Mouse (Mus musculus): Measurements from ENCODE around the gene Ccdc32. TPM values are rescaled to one million over a fixed set of nuclear protein-coding genes. Genes with fewer than 3 reads are reported as not detected.

The Ccdc32 gene
- polyA plus RNA-seq, 1 experiment from 2014 or later = 19.2 TPM

DNA sequence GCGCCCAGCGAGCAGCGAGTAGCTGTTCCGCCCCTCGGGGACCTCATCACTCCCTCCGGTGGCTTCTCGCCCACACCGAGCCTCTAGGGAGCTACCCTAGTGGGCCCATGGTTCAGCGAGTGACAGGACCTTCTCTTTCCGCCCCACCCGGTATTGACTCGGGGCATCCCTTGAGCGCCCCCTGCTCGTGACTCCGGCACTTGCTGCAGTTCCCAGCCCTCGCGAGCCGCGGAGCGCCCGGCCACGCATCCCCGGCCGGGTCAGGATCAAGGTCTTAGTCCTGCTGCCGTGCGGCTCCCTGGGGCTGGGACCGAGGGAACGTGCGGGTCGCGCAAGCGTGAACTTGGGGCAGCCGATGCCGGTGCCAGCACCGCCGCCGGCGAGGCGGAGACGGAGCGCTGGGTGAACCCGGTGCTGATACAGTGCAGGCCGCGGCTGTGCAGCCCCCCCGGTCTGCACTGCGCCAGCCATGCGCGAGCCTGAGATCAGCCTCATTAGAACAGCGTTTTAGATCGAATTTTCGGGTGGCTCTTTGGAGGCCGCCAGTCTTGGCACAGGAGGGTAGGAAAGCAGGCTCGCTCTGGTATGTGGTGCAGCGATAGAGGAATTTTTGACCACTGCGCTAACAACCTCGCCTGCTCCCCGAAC is 52.8 kb downstream of the Ccdc32 start:
- H3K36me3 ChIP-seq = no peaks in the 10 kb centered on the region
- H3K4me3 ChIP-seq = peak overlapping the region; percentile 61
- peak; percentile 84 for ATAC-seq
- H3K4me2 ChIP-seq = peak overlapping the region; percentile 85
- H3K4me1 ChIP-seq = peaks cover 37% of the 10 kb centered on the region
- no peaks in the 10 kb centered on the region for H3K9me3 ChIP-seq (replicated peaks)
- WGBS (ENCODE audit: insufficient replicate concordance) = 2% methylated on average over 57 of the region's 57 CpGs
- peaks cover 74% of the 10 kb centered on the region for H3K27me3 ChIP-seq (replicated peaks)
- H3K9ac ChIP-seq = peak overlapping the region; percentile 65
- no peak overlapping the region for H3K27ac ChIP-seq

DNA sequence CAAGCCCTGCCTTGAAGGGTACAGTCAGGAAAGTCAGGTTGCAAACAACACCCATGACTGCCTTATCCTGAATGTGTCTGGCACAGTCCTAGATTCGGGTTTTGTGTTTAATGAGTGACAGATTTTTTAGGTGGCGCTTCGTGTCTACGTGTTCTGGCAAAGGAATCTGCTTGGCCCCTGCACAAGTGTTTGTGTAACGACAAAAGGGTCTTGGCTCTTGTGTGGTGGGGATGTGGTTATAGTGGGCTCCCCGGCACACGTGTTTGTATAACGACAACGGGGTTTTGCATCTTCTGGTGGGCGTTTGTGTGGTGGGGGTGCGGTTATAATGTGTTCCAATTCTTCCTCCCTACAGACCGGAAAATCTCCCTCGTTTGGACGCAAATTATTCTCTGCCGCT is 53.3 kb downstream of the Ccdc32 start:
- Histone ChIP-seq H3K4me2 (peak overlapping the region; percentile 85), H3K4me3 (peak overlapping the region; percentile 61), H3K36me3 (no peaks in the 10 kb centered on the region), H3K9ac (peak overlapping the region; percentile 65), H3K27me3 (replicated peaks) (peaks cover 68% of the 10 kb centered on the region), H3K4me1 (peaks cover 37% of the 10 kb centered on the region), H3K9me3 (replicated peaks) (no peaks in the 10 kb centered on the region), H3K27ac (no peak overlapping the region)
- WGBS (ENCODE audit: insufficient replicate concordance) = 6% methylated on average over 15 of the region's 15 CpGs
- no peak for ATAC-seq

DNA sequence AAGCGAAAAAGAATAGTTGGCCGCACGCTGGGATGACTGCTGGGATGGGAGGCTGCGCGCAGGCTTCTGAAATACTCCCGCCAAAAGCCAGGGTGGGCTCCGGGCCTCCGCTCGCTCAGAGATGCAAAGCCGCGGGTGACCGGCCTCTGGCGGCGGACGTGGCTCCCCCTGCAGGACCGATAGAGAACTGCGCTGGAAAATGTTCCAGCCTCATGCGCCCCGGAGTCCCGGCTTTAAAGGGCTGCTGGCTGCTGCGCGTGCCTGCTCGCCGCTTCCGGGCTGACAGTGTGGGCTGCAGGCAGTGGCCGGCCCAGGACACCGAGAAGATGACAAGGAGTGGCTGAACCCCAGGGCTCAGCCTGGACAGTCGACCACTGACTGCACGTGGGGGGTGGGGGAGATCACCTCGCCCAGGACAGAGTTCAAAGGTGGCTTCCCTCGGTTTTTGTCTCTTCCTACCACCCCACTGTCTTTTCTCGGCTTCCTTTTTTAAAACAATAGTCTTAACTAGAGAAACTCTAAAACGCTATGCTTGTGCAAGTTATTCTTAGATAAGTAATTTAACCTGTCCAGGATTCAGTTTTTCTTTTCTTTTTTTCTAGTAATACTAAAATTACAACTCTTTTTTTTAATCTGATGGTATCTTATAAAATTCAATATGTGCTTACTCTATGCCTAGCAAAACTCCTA is 56.4 kb downstream of the Ccdc32 start:
- Histone ChIP-seq H3K9me3 (replicated peaks) (no peaks in the 10 kb centered on the region), H3K9ac (peak overlapping the region; percentile 73), H3K27me3 (replicated peaks) (peaks cover 43% of the 10 kb centered on the region), H3K4me1 (peaks cover 56% of the 10 kb centered on the region), H3K4me2 (peak overlapping the region; percentile 85), H3K27ac (peak overlapping the region; percentile 10; the same call in 1 of the 2 replicates), H3K4me3 (peak overlapping the region; percentile 56), H3K36me3 (no peaks in the 10 kb centered on the region)
- ATAC-seq = peak; percentile 65
- WGBS (ENCODE audit: insufficient replicate concordance) = 1% methylated on average over 33 of the region's 33 CpGs

DNA sequence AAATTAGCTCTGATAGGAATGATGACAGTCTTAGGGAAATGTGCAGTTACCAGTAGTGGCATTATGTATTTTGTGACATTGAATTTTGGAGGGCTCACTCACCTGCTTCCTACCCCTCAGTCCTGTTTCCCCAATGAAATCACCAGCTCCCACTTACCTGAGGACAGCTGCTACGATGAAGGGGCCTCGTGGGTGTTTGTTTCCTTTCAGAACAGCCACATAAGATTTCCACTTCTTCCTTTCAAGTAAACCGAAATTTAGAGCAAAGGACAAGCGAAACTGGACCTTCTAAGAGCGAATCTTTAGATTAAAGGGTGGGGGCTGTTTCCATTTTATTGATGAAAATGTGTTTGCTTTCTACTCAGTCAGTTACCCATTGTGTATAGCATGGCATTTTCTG is 57.1 kb downstream of the Ccdc32 start:
- Histone ChIP-seq H3K27ac (no peak overlapping the region), H3K9ac (peak overlapping the region; percentile 73; the same call in 1 of the 2 replicates), H3K4me1 (peaks cover 60% of the 10 kb centered on the region), H3K4me2 (peak overlapping the region; percentile 85), H3K4me3 (peak overlapping the region; percentile 56; the same call in 1 of the 2 replicates), H3K9me3 (replicated peaks) (no peaks in the 10 kb centered on the region), H3K36me3 (no peaks in the 10 kb centered on the region), H3K27me3 (replicated peaks) (peaks cover 35% of the 10 kb centered on the region)
- no peak for ATAC-seq
- 64% methylated on average over 5 of the region's 5 CpGs for WGBS (ENCODE audit: insufficient replicate concordance)

GRCm38 (mm10) chr2:118969585-118970147 is 59.5 kb downstream of the Ccdc32 start:
- H3K4me3 ChIP-seq = no peak overlapping the region
- WGBS (ENCODE audit: insufficient replicate concordance) = 62% methylated on average over 11 of the region's 11 CpGs
- H3K36me3 ChIP-seq = no peaks in the 10 kb centered on the region
- H3K4me1 ChIP-seq = peaks cover 41% of the 10 kb centered on the region
- H3K27ac ChIP-seq = no peak overlapping the region
- H3K27me3 ChIP-seq (replicated peaks) = peaks cover 11% of the 10 kb centered on the region
- H3K9me3 ChIP-seq (replicated peaks) = no peaks in the 10 kb centered on the region
- peak overlapping the region; percentile 11; the same call in 1 of the 2 replicates for H3K4me2 ChIP-seq
- ATAC-seq = peak; percentile 55; the same call in 1 of the 2 replicates
- no peak overlapping the region for H3K9ac ChIP-seq

Other genes with a start within 250 kb of the Ccdc32 start
- 0.35 and 0.37 TPM in 2 replicates for gene Disp2, start 249.7 kb downstream of the Ccdc32 start, polyA plus RNA-seq (2016; fragmentation: Nextera tagmentation; extraction: Ambion mirVana)
- gene Knstrn, start 215.4 kb downstream of the Ccdc32 start, polyA plus RNA-seq (2016; fragmentation: Nextera tagmentation; extraction: Ambion mirVana) = 92.8 and 95.2 TPM in 2 replicates
- gene Ivd, start 167.4 kb downstream of the Ccdc32 start, polyA plus RNA-seq (2016; fragmentation: Nextera tagmentation; extraction: Ambion mirVana) = 27.9 and 30.8 TPM in 2 replicates
- gene Bahd1, start 129.0 kb downstream of the Ccdc32 start, polyA plus RNA-seq (2016; fragmentation: Nextera tagmentation; extraction: Ambion mirVana) = 5.1 and 5.6 TPM in 2 replicates
- gene Chst14, start 102.9 kb downstream of the Ccdc32 start, polyA plus RNA-seq (2016; fragmentation: Nextera tagmentation; extraction: Ambion mirVana) = 8.8 and 9.5 TPM in 2 replicates
- 5.9 and 6.5 TPM in 2 replicates for gene Rpusd2, start 5.4 kb upstream of the Ccdc32 start, polyA plus RNA-seq (2016; fragmentation: Nextera tagmentation; extraction: Ambion mirVana)
- 72.9 and 78.2 TPM in 2 replicates for gene Knl1, start 17.7 kb upstream of the Ccdc32 start, polyA plus RNA-seq (2016; fragmentation: Nextera tagmentation; extraction: Ambion mirVana)
- 49.9 and 52.3 TPM in 2 replicates for gene Rad51, start 83.4 kb upstream of the Ccdc32 start, polyA plus RNA-seq (2016; fragmentation: Nextera tagmentation; extraction: Ambion mirVana)
- gene Rmdn3, start 127.6 kb upstream of the Ccdc32 start, polyA plus RNA-seq (2016; fragmentation: Nextera tagmentation; extraction: Ambion mirVana) = 62.2 and 64.1 TPM in 2 replicates
- gene Gchfr, start 138.4 kb upstream of the Ccdc32 start, polyA plus RNA-seq (2016; fragmentation: Nextera tagmentation; extraction: Ambion mirVana) = 28.5 and 31.8 TPM in 2 replicates
- gene Gm14137, start 145.1 kb upstream of the Ccdc32 start, polyA plus RNA-seq (2016; fragmentation: Nextera tagmentation; extraction: Ambion mirVana) = 0.26 and 0.35 TPM in 2 replicates
- gene Zfyve19, start 179.2 kb upstream of the Ccdc32 start, polyA plus RNA-seq (2016; fragmentation: Nextera tagmentation; extraction: Ambion mirVana) = 27.7 and 29.9 TPM in 2 replicates
- 11.6 and 13.2 TPM in 2 replicates for gene Dnajc17, start 179.4 kb upstream of the Ccdc32 start, polyA plus RNA-seq (2016; fragmentation: Nextera tagmentation; extraction: Ambion mirVana)
- gene Ppp1r14d, start 200.5 kb upstream of the Ccdc32 start, polyA plus RNA-seq (2016; fragmentation: Nextera tagmentation; extraction: Ambion mirVana) = not detected in 2 replicates
- gene Spint1, start 208.0 kb upstream of the Ccdc32 start, polyA plus RNA-seq (2016; fragmentation: Nextera tagmentation; extraction: Ambion mirVana) = 0.44 and 0.77 TPM in 2 replicates
- 0.07 TPM in 1 of 2 replicates, not detected in the other for gene Rhov, start 241.9 kb upstream of the Ccdc32 start, polyA plus RNA-seq (2016; fragmentation: Nextera tagmentation; extraction: Ambion mirVana)